Mouse (Mus musculus) stomach, embryonic 16.5 days (tissue): ENCODE measurements around the gene Hmg20b. TPM values are rescaled to one million over a fixed set of nuclear protein-coding genes. Genes with fewer than 3 reads are reported as not detected.

ENCODE experiments used
- ATAC-seq: fragments of 200-750 bp; cut with Nextera tagmentation; 2 replicates; pipeline ENCODE4 v1.8.0; 2017; ENCODE audit warnings: moderate number of reproducible peaks, moderate TSS enrichment; ENCODE audit not compliant: insufficient read depth, low FRiP score
- H3K27ac ChIP-seq: fragments of 300-500 bp; sonication (generic); 2 replicates; pipeline ENCODE4 v1.5.1; 2014; ENCODE audit warnings: low read length
- H3K27me3 ChIP-seq: fragments of 300-500 bp; sonication (generic); 2 replicates; pipeline ENCODE4 v1.6.1; 2014; ENCODE audit warnings: low read length, control low read depth, mixed read lengths; ENCODE audit not compliant: control insufficient read depth, insufficient read depth
- H3K36me3 ChIP-seq: fragments of 300-500 bp; sonication (generic); 2 replicates; pipeline ENCODE4 v1.6.1; 2014; ENCODE audit warnings: low read length; ENCODE audit not compliant: control insufficient read depth, insufficient read depth
- H3K4me1 ChIP-seq: fragments of 300-500 bp; sonication (generic); 2 replicates; pipeline ENCODE4 v1.6.1; 2014; ENCODE audit warnings: low read length, control low read depth, mixed read lengths; ENCODE audit not compliant: control insufficient read depth, insufficient read depth
- H3K4me2 ChIP-seq: fragments of 300-500 bp; sonication (generic); 2 replicates; pipeline ENCODE4 v1.6.1; 2014; ENCODE audit warnings: low read depth, low read length, mixed read lengths
- H3K4me3 ChIP-seq: fragments of 300-500 bp; sonication (generic); replicated peaks from 2 replicates; pipeline ENCODE4 v1.5.1; 2014; ENCODE audit warnings: mild to moderate bottlenecking, low read length
- H3K9ac ChIP-seq: fragments of 300-500 bp; sonication (generic); 2 replicates; pipeline ENCODE4 v1.6.1; 2014; ENCODE audit warnings: low read length
- H3K9me3 ChIP-seq: fragments of 300-500 bp; sonication (generic); replicated peaks from 2 replicates; pipeline ENCODE4 v1.6.1; 2016; ENCODE audit warnings: low read length, control low read depth; ENCODE audit not compliant: control insufficient read depth
- WGBS: fragments of 180-500 bp; shearing (Covaris S2); extraction: QIAGEN DNeasy Blood & Tissue Kit; methylation state at CpG from one replicate; pipeline ENCODE4 v1.1.7; 2014; 5-methylcytosine and 5-hydroxymethylcytosine counted together
- polyA plus RNA-seq: library from polyadenylated mRNA; unstranded; fragments of >200 nt; fragmentation: Nextera tagmentation; extraction: Ambion mirVana; gene quantifications from 2 replicates; pipeline ENCODE4 v1.2.1, GENCODE M21; 2015

The Hmg20b gene
- polyA plus RNA-seq, 1 experiment from 2014 or later, result 67.7 TPM

- peak; percentile 75 for ATAC-seq
- Histone ChIP-seq H3K36me3 (no peaks in the 10 kb centered on the region), H3K9me3 (no peaks in the 10 kb centered on the region), H3K4me2 (peak overlapping the region; percentile 20), H3K27me3 (no peaks in the 10 kb centered on the region), H3K9ac (peak overlapping the region; percentile 56; the same call in 1 of the 2 replicates), H3K4me1 (peaks cover 30% of the 10 kb centered on the region), H3K27ac (peak overlapping the region; percentile 94), H3K4me3 (no peak overlapping the region)
- 41% methylated on average over 17 of the region's 19 CpGs for WGBS
Measured at GRCm38 (mm10) chr10:81335393-81336340, 14.6 kb downstream of the Hmg20b start.

GRCm38 (mm10) chr10:81334324-81334723, 16.0 kb downstream of the Hmg20b start:
- Histone ChIP-seq H3K4me1 (peaks cover 37% of the 10 kb centered on the region), H3K27me3 (no peaks in the 10 kb centered on the region), H3K9ac (peak overlapping the region; percentile 33; the same call in 1 of the 2 replicates), H3K4me3 (no peak overlapping the region), H3K36me3 (no peaks in the 10 kb centered on the region), H3K27ac (peak overlapping the region; percentile 94), H3K9me3 (no peaks in the 10 kb centered on the region), H3K4me2 (no peak overlapping the region)
- 71% methylated on average over 11 of the region's 11 CpGs for WGBS
- ATAC-seq, result no peak

GRCm38 (mm10) chr10:81332277-81332676, 18.0 kb downstream of the Hmg20b start:
- peaks cover 50% of the 10 kb centered on the region for H3K4me1 ChIP-seq
- 37% methylated on average over 29 of the region's 29 CpGs for WGBS
- H3K27ac ChIP-seq, result no peak overlapping the region
- no peaks in the 10 kb centered on the region for H3K36me3 ChIP-seq
- ATAC-seq, result no peak
- peak overlapping the region; percentile 12 for H3K4me3 ChIP-seq
- peak overlapping the region; percentile 8; the same call in 1 of the 2 replicates for H3K4me2 ChIP-seq
- no peaks in the 10 kb centered on the region for H3K9me3 ChIP-seq
- no peaks in the 10 kb centered on the region for H3K27me3 ChIP-seq
- H3K9ac ChIP-seq, result peak overlapping the region; percentile 23; the same call in 1 of the 2 replicates

DNA sequence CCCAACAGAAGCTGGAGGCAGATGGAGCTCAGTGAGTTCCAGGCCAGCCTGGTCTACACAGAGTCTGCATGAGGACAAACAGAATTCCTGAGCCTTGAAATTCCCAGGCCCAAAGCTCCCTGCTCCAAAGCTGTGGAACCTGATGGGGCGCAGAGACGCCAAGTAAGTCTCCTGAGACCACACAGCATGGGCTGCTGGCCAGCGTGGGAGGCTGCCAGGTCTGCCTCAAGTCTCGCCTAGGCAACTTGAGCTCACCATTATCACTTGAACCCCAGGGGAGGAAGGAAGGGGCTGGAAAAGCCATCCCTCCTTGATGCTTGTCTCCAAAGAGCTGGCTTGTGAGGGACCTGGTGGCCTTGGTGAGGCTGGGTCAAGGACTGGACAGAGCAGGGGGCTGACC, 20.3 kb downstream of the Hmg20b start:
- peak overlapping the region; percentile 62 for H3K4me2 ChIP-seq
- ATAC-seq, result peak; percentile 0; the same call in 1 of the 2 replicates
- H3K36me3 ChIP-seq, result peaks cover 16% of the 10 kb centered on the region
- no peaks in the 10 kb centered on the region for H3K27me3 ChIP-seq
- H3K4me3 ChIP-seq, result peak overlapping the region; percentile 44
- WGBS, result 49% methylated on average over 4 of the region's 4 CpGs
- H3K4me1 ChIP-seq, result peaks cover 37% of the 10 kb centered on the region
- H3K9ac ChIP-seq, result peak overlapping the region; percentile 71
- peak overlapping the region; percentile 97 for H3K27ac ChIP-seq
- H3K9me3 ChIP-seq, result no peaks in the 10 kb centered on the region

DNA sequence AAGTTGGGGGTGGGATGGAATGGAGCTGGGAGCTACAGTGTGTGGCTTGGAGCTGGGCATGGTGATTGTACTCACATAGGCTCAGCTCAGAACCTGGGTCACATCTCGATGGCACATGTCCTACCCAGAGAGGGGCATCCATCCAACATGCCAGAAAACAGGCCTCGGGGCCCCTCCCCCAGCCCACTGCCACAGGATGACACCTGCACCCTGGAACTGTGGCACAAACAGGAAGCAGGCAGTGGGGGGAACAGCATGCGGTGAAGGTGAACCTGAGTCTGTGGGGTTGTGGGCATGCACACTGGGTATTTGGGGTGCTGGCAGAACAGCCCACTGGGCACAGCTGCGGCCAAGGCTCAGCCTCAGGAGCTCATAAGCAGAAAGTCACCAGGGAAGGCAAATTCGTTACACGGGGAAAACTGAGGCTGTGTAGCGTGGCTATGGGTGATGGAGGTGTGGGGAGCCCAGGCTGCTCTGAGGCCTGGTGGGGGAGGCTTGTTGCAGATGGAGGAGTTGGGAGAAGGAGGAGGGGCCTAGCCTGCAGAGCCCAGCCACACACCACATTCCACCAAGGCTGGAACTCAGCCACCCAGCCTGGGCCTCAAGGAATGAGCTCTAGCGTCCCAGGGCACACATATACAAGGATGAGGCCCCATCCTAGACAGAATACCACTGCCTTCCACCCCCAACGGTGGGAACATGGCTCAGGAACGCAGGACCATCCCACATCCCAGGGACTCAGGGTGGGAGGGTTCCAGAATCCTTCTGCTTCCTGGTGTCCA, 20.9 kb downstream of the Hmg20b start:
- ATAC-seq, result peak; percentile 82
- H3K4me2 ChIP-seq, result peak overlapping the region; percentile 62

DNA sequence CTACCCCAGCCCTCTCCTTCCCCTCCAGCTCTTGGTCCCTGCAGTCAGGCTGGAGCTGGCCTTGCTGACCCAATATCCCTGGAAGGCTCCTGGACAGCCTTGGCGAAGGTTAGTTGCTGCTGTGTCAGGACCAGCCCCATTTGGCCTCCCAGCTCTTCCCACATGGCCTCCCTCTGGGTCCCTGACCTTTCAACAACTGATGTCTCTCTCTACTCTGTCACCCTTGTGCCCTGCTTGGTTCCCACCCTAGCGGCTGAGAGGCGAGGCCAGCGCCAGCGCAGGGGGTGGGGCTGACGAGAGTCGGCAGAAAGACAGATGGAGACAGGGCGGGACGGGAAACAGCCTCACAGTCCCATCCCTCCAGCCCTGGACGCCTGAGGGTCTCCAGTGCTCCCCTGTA, 21.9 kb downstream of the Hmg20b start, which contains the start of gene Tbxa2r:
TSS of gene Tbxa2r (plus strand) at position 346 of the 400 bp plus-strand sequence.
- ATAC-seq, result peak; percentile 37; the same call in 1 of the 2 replicates
- H3K27me3 ChIP-seq, result no peaks in the 10 kb centered on the region
- peak within 1 kb of the TSS; percentile 71 for H3K9ac ChIP-seq
- peaks cover 30% of the 10 kb centered on the region for H3K4me1 ChIP-seq
- 9% methylated on average over 10 of the region's 10 CpGs for WGBS
- H3K4me2 ChIP-seq, result peak within 1 kb of the TSS; percentile 62
- H3K4me3 ChIP-seq, result peak within 1 kb of the TSS; percentile 44
- H3K36me3 ChIP-seq, result peaks cover 30% of the 10 kb centered on the region
- peak within 1 kb of the TSS; percentile 97 for H3K27ac ChIP-seq
- no peaks in the 10 kb centered on the region for H3K9me3 ChIP-seq

More for the DNA sequence above, 20.9 kb downstream of the Hmg20b start:
- Histone ChIP-seq H3K36me3 (peaks cover 21% of the 10 kb centered on the region), H3K27me3 (no peaks in the 10 kb centered on the region), H3K4me1 (peaks cover 30% of the 10 kb centered on the region), H3K4me3 (peak overlapping the region; percentile 44), H3K9ac (peak overlapping the region; percentile 71), H3K9me3 (no peaks in the 10 kb centered on the region), H3K27ac (peak overlapping the region; percentile 97)
- 33% methylated on average over 10 of the region's 10 CpGs for WGBS

- H3K4me2 ChIP-seq, result peak overlapping the region; percentile 62; the same call in 1 of the 2 replicates
- peak overlapping the region; percentile 71 for H3K9ac ChIP-seq
- peaks cover 30% of the 10 kb centered on the region for H3K4me1 ChIP-seq
- 14% methylated on average over 2 of the region's 2 CpGs for WGBS
- peak overlapping the region; percentile 97 for H3K27ac ChIP-seq
- no peak overlapping the region for H3K4me3 ChIP-seq
- H3K9me3 ChIP-seq, result no peaks in the 10 kb centered on the region
- peaks cover 35% of the 10 kb centered on the region for H3K36me3 ChIP-seq
- H3K27me3 ChIP-seq, result no peaks in the 10 kb centered on the region
- no peak for ATAC-seq
Measured at GRCm38 (mm10) chr10:81327959-81328358, 22.3 kb downstream of the Hmg20b start.

- no peak overlapping the region for H3K9ac ChIP-seq
- ATAC-seq, result no peak
- H3K4me3 ChIP-seq, result no peak overlapping the region; the same call in 1 of the 2 replicates
- no peak overlapping the region for H3K4me2 ChIP-seq
- no peaks in the 10 kb centered on the region for H3K27me3 ChIP-seq
- peaks cover 28% of the 10 kb centered on the region for H3K4me1 ChIP-seq
- no peaks in the 10 kb centered on the region for H3K9me3 ChIP-seq
- WGBS, result 71% methylated on average over 6 of the region's 6 CpGs
- H3K36me3 ChIP-seq, result peaks cover 42% of the 10 kb centered on the region
- H3K27ac ChIP-seq, result peak overlapping the region; percentile 42; the same call in 1 of the 2 replicates
Measured at GRCm38 (mm10) chr10:81326858-81327257, 23.4 kb downstream of the Hmg20b start.
